Mouse (Mus musculus): ENCODE measurements around the gene Derl3.
"Not testable (repeated sequence)": the region's sequence is repeated elsewhere in the genome, so short reads cannot be mapped to it uniquely, and the experiment has no call there.

The Derl3 gene

GRCm38 (mm10) chr10:75893089-75893750 is at the start of gene Derl3:
Gene Derl3 (plus strand): TSS chr10:75893413.
- peak; percentile 96 for DNase-seq (ENCODE audit: low spot score)

GRCm38 (mm10) chr10:75843898-75844297 is 49.3 kb upstream of the Derl3 start:
- DNase-seq (ENCODE audit: low spot score) = not testable (repeated sequence)

GRCm38 (mm10) chr10:75844800-75845199 is 48.4 kb upstream of the Derl3 start:
- DNase-seq (ENCODE audit: low spot score) = no peak

GRCm38 (mm10) chr10:75845306-75845930 is 47.8 kb upstream of the Derl3 start:
- no peak for DNase-seq (ENCODE audit: low spot score)

GRCm38 (mm10) chr10:75848382-75848781 is 44.8 kb upstream of the Derl3 start:
- no peak for DNase-seq (ENCODE audit: low spot score)

- DNase-seq (ENCODE audit: low spot score) = no peak
Measured at GRCm38 (mm10) chr10:75851076-75851475, 42.1 kb upstream of the Derl3 start.

- no peak for DNase-seq (ENCODE audit: low spot score)
Measured at GRCm38 (mm10) chr10:75851681-75852080, 41.5 kb upstream of the Derl3 start.

GRCm38 (mm10) chr10:75852539-75853125 is 40.6 kb upstream of the Derl3 start:
- DNase-seq (ENCODE audit: low spot score) = no peak

GRCm38 (mm10) chr10:75853452-75853851 is 39.8 kb upstream of the Derl3 start:
- peak; percentile 89 for DNase-seq (ENCODE audit: low spot score)

- DNase-seq (ENCODE audit: low spot score) = no peak
Measured at GRCm38 (mm10) chr10:75854096-75854495, 39.1 kb upstream of the Derl3 start.

GRCm38 (mm10) chr10:75854791-75855190 is 38.4 kb upstream of the Derl3 start:
- DNase-seq (ENCODE audit: low spot score) = no peak

GRCm38 (mm10) chr10:75855416-75855981 is 37.7 kb upstream of the Derl3 start:
- no peak for DNase-seq (ENCODE audit: low spot score)

GRCm38 (mm10) chr10:75856155-75856907 is 36.9 kb upstream of the Derl3 start:
- no peak for DNase-seq (ENCODE audit: low spot score)

- no peak for DNase-seq (ENCODE audit: low spot score)
Measured at GRCm38 (mm10) chr10:75856976-75857375, 36.2 kb upstream of the Derl3 start.

- DNase-seq (ENCODE audit: low spot score) = no peak
Measured at GRCm38 (mm10) chr10:75857598-75857997, 35.6 kb upstream of the Derl3 start.

- DNase-seq (ENCODE audit: low spot score) = no peak
Measured at GRCm38 (mm10) chr10:75859107-75859746, 34.0 kb upstream of the Derl3 start.

GRCm38 (mm10) chr10:75859786-75860470 is 33.3 kb upstream of the Derl3 start, which contains the start of gene Mif:
Gene Mif (minus strand): TSS chr10:75860240.
- DNase-seq (ENCODE audit: low spot score) = peak; percentile 89

GRCm38 (mm10) chr10:75860746-75861145 is 32.5 kb upstream of the Derl3 start:
- no peak for DNase-seq (ENCODE audit: low spot score)

GRCm38 (mm10) chr10:75861587-75861986 is 31.6 kb upstream of the Derl3 start:
- DNase-seq (ENCODE audit: low spot score) = no peak

GRCm38 (mm10) chr10:75872025-75872914 is 20.9 kb upstream of the Derl3 start:
- DNase-seq (ENCODE audit: low spot score) = no peak
